Mouse (Mus musculus) kidney, postnatal 4 days (tissue): ENCODE measurements around the gene Tmem171.

Experiments
- DNase-seq, 2 experiments: peaks; one replicate each; pipeline ENCODE4 v3.0.0; 2021; ENCODE audit warnings: mixed read lengths in 2 of 2

Gene Tmem171

DNA sequence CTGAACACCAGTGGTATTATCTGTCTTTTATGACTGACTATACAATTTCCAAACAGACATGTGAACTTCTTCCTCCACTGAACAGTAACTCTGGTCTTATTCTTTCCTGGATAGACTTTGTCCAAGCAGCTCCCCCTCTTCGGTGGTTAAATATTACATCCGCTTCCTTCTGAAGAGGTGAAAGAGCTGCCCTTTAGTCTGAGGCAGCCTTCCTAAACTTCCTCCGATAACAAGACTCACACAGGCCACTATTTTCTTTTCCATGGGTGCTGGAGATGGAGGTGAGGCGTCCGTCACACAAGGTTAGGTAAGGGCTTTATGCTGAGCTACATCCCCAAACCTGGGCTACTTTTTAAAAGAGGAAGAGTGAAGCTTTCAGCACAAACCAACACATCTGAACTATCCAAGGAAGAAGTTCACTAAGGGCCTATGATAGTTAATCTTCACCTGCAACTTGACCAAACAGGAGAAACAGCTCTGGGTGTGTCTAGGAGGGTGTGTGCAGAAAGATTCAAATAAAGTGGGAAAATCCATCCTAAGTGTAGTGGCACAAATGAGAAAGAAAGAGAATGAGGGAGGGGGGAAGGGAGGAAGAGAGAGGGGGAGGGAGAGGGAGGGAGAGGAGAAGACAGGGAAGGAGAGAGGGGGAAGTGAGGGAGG, 56.0 kb downstream of the Tmem171 start:
- DNase-seq, result peak in 1 of 2 experiments; percentile 50

DNA sequence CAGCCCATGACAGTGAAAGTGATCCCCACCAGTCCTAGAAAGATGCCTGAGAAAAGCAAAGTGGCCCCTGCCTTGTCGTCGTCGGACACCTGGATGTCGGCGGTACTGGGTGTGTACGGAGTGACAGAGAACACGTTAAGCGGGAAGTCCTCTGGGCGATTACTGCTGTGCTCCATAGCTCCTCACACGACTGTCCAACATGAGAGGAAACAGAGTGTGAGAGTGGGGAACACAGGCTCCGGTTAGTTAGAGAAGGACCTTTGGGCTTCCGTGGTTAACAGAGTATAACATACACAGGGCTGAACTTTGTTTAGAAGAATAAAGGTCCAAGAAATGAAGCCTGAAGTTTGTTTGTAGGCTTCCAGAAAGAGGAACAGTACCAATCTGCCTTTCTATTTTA, 57.5 kb downstream of the Tmem171 start, which contains the start of gene Tmem174:
Gene Tmem174 (minus strand): TSS at position 266 of the 400 bp plus-strand sequence.
- peak in 1 of 2 experiments; percentile 47 for DNase-seq

DNA sequence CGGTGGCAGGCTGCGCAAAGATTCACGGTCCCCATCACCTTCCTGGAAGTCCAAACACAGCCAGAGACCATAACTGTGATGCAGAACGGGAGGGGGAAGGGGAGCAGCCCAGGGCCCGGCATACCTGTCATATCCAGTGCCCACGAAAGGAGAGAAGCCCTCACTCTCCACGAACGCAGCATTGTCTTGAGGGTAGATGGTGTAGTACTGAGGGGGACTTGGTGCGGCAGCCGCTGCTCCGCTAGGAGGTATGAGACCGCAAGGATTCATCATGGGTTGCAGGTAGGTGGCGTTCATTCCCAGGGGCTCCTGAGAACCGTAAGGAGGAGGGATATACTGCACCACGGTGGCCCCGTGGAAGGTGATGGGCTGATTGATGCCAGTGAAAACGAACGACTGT, 58.1 kb downstream of the Tmem171 start:
- DNase-seq, result no peak
